Mouse (Mus musculus): ENCODE measurements around the gene Ehd4. TPM values are rescaled to one million over a fixed set of nuclear protein-coding genes. Genes with fewer than 3 reads are reported as not detected.
A peak's percentile ranks its signal among the peaks of the same experiment; 100 is the strongest.

The Ehd4 gene
- polyA plus RNA-seq, 1 experiment from 2014 or later = 62.9 TPM

DNA sequence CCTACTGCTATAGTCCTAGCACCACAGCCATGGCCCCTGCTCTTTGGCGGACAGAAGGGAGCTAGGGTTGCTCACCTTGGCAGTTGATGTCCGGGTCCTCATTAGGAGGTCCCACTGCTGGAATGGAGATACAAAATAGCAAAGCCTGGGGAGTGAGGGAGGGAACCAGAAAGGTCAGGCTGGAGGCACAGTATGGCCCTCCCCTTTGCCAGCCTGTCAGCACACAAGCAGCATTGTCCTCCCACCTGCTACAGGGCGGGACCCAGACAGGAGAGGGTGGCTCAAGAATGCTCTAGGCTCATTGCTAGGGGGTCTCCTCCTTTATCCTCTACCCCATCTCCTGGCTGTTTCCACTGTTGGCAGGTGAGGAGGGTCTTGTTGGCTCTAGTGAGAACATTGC lies 68.4 kb downstream of the Ehd4 start:
- no peak for TF ChIP-seq CTCF (IDR thresholded peaks at IDR 0.05; ENCODE audit: low read depth)
- Histone ChIP-seq H3K27me3 (ENCODE audit: insufficient read depth, low read length) (no peaks in the 10 kb centered on the region), H3K27ac (ENCODE audit: low read depth) (no peak overlapping the region), H3K9me3 (ENCODE audit: low read depth, low read length) (no peaks in the 10 kb centered on the region), H3K4me2 (no peak overlapping the region), H3K4me3 (ENCODE audit: low read depth, low read length) (no peak overlapping the region), H3K4me1 (ENCODE audit: insufficient read depth) (no peaks in the 10 kb centered on the region), H3K9ac (no peak overlapping the region), H3K36me3 (ENCODE audit: insufficient read depth) (0 out of 2 replicates have a peak, but pooled peaks cover 5% of the 10 kb centered on the region)
- DNase-seq = no peak
- WGBS = 92% methylated on average over 3 of the region's 3 CpGs
- ATAC-seq (ENCODE audit: insufficient read depth) = no peak

DNA sequence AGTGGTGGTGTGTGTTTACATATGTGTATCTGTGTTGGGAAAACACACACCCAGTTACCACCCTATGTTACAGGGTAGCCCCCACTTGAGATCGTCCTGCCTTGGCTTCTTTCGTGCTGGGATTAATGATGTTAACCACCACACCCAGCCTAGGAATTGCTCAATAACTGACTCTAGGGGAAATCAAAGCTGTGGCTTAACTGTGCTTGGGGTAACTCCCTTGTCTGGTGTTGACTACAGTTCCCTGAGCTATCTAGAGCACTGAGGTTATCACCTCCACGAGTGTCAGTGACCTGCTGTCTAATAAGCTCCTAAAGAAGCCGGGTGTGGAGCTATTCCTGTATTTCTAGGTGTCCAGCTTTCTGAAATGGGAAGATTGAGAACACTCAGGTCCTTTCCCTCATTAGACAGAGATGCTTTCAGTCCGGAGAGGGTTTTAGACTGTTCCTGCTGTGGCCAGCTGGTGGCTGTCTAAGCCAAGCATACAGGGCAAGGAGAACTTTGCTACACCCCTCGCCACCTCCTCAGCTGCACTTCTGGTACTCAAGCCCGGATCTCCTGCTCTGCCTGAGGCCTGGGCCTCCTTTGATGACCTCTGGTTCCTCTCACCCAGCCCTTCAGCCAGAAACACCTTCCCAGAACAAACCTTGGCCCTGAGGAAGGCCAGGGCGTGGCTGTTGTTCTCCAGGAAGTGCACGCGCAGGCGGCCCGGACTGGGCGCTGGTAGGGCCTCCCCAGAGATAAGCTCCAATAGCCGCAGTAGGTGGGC lies 69.6 kb downstream of the Ehd4 start:
- H3K36me3 ChIP-seq (ENCODE audit: insufficient read depth) = no peaks in the 10 kb centered on the region
- H3K4me1 ChIP-seq (ENCODE audit: insufficient read depth) = no peaks in the 10 kb centered on the region

DNA sequence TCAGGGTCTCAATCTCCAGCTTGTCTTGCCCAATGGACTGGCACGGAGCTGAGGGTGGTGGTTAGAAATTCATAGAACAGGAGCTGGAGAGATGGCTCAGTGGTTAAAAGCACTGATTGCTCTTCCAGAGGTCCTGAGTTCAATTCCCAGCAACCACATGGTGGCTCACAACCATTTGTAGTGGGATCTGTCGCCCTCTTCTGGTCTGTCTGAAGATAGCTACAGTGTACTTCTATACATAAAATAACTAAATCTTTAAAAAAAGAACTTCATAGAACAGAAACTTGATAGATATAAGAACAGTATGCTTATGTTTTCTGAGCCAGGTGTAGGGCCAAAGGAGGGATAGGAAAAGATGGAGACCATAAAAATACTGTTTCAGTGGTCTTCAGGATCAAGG lies 72.0 kb downstream of the Ehd4 start:
- 62% methylated on average over 2 of the region's 2 CpGs for WGBS
- no peak for TF ChIP-seq CTCF (IDR thresholded peaks at IDR 0.05; ENCODE audit: low read depth)

More for the DNA sequence above, 69.6 kb downstream of the Ehd4 start:
- Histone ChIP-seq H3K27ac (ENCODE audit: low read depth) (no peak overlapping the region), H3K9me3 (ENCODE audit: low read depth, low read length) (no peaks in the 10 kb centered on the region), H3K9ac (no peak overlapping the region), H3K27me3 (ENCODE audit: insufficient read depth, low read length) (no peaks in the 10 kb centered on the region), H3K4me2 (no peak overlapping the region), H3K4me3 (ENCODE audit: low read depth, low read length) (no peak overlapping the region)
- 53% methylated on average over 14 of the region's 14 CpGs for WGBS
- ATAC-seq (ENCODE audit: insufficient read depth) (peak; percentile 78), DNase-seq (peak; percentile 67)
- peak; percentile 77 for TF ChIP-seq CTCF (IDR thresholded peaks at IDR 0.05; ENCODE audit: low read depth)

DNA sequence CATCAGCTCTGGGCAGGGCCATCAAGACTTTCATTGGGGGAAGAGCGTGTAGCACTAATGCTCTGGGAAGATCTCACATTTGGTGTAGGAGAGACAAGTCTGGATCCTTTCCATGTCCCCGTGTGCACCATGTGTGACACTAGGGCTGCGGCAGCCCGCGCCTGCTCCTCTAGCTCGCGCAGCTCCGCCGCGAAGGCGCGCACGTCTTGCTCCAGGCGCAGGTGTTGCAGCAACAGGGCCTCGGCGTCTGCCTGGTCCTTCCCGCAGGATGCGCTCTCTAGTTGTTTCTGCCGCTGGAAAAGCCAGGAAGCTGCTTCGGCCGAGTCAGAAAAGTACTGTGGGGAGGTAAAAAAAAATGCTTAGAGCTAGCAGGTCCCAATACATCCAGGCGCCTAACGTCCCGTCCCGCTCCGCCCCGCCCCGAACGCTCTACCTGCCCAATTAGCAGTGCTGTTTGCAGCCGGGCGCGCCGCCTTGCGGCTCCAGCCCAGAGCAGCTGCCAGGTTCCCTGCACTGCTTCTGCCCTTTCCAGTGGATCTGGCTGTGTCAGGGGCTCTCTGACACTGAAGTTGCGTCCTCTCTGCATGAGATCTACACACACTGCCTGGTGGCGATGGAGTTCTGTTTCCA lies 78.2 kb downstream of the Ehd4 start:
- no peak overlapping the region for H3K27ac ChIP-seq (ENCODE audit: low read depth)
- ATAC-seq (ENCODE audit: insufficient read depth) = peak; percentile 81
- WGBS = 2% methylated on average over 36 of the region's 36 CpGs
- H3K4me2 ChIP-seq = peak overlapping the region; percentile 57
- no peak overlapping the region for H3K9ac ChIP-seq
- no peaks in the 10 kb centered on the region for H3K4me1 ChIP-seq (ENCODE audit: insufficient read depth)
- peak overlapping the region; percentile 27 for H3K4me3 ChIP-seq (ENCODE audit: low read depth, low read length)
- peak; percentile 74 for DNase-seq
- H3K36me3 ChIP-seq (ENCODE audit: insufficient read depth) = no peaks in the 10 kb centered on the region
- peak; percentile 78 for TF ChIP-seq CTCF (IDR thresholded peaks at IDR 0.05; ENCODE audit: low read depth)
- H3K9me3 ChIP-seq (ENCODE audit: low read depth, low read length) = no peaks in the 10 kb centered on the region
- H3K27me3 ChIP-seq (ENCODE audit: insufficient read depth, low read length) = peaks cover 23% of the 10 kb centered on the region

More for the DNA sequence above, 72.0 kb downstream of the Ehd4 start:
- no peak overlapping the region for H3K27ac ChIP-seq (ENCODE audit: low read depth)
- H3K27me3 ChIP-seq (ENCODE audit: insufficient read depth, low read length) = peaks cover 2% of the 10 kb centered on the region; the same call in 1 of the 2 replicates
- no peak overlapping the region for H3K9ac ChIP-seq
- no peak overlapping the region for H3K4me2 ChIP-seq
- no peaks in the 10 kb centered on the region for H3K36me3 ChIP-seq (ENCODE audit: insufficient read depth)
- DNase-seq (no peak), ATAC-seq (ENCODE audit: insufficient read depth) (no peak)
- H3K4me3 ChIP-seq (ENCODE audit: low read depth, low read length) = no peak overlapping the region
- no peaks in the 10 kb centered on the region for H3K4me1 ChIP-seq (ENCODE audit: insufficient read depth)
- no peaks in the 10 kb centered on the region for H3K9me3 ChIP-seq (ENCODE audit: low read depth, low read length)

DNA sequence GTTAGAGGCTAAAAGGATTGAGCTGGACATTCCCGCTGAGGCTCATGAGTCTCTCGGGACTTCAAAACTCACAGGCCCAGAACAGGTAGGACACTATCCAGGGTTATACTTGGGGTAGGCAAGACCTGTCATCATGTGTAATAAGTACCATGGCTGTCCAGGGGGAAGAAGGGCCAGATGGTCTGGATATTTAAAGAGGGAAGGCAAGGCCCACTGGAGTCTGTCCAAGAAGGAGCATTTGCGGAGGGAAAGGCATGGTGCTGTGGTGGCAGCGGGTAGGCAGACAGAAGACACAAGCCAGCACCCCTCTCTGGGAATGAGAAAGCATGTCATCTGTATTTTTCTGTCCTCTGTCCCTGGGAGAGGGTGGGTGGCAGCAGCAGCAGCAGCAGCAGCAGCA lies 80.3 kb downstream of the Ehd4 start:
- 86% methylated on average over 4 of the region's 4 CpGs for WGBS

DNA sequence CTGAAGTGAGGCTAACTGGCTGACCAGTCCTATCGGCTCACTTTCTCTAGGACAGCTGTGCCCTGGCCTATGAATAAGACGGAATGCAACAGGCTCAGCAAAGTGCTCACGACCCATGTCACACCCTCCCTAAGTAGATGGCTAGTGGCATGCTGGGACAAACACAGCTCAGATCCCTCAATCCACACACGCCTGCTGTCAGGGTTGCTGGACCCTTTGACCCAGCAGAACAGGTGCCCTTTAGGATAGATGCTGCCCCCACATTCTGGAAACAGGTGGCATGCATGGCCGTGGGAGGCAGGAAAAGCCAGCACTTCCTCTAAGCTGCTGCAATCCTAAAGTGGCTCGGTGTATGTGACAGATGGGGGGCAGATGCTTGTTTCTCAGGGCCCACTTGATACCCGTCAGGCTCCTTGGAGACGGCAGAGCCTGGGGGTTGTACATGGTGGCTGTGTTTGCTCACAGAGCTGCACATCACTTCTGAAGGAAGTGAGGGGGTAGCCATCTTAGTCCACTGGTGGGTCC lies 84.9 kb downstream of the Ehd4 start:
- no peaks in the 10 kb centered on the region for H3K9me3 ChIP-seq (ENCODE audit: low read depth, low read length)
- 50% methylated on average over 8 of the region's 8 CpGs for WGBS
- TF ChIP-seq CTCF (IDR thresholded peaks at IDR 0.05; ENCODE audit: low read depth) = no peak
- no peaks in the 10 kb centered on the region for H3K4me1 ChIP-seq (ENCODE audit: insufficient read depth)
- ATAC-seq (ENCODE audit: insufficient read depth) (no peak), DNase-seq (no peak)
- H3K27ac ChIP-seq (ENCODE audit: low read depth) = no peak overlapping the region
- no peak overlapping the region for H3K9ac ChIP-seq
- no peaks in the 10 kb centered on the region for H3K36me3 ChIP-seq (ENCODE audit: insufficient read depth)
- no peak overlapping the region for H3K4me2 ChIP-seq
- no peak overlapping the region for H3K4me3 ChIP-seq (ENCODE audit: low read depth, low read length)
- no peaks in the 10 kb centered on the region for H3K27me3 ChIP-seq (ENCODE audit: insufficient read depth, low read length)

More for the DNA sequence above, 80.3 kb downstream of the Ehd4 start:
- ATAC-seq (ENCODE audit: insufficient read depth) = no peak
- DNase-seq = no peak
- Histone ChIP-seq H3K36me3 (ENCODE audit: insufficient read depth) (no peaks in the 10 kb centered on the region), H3K27ac (ENCODE audit: low read depth) (no peak overlapping the region), H3K4me3 (ENCODE audit: low read depth, low read length) (no peak overlapping the region), H3K27me3 (ENCODE audit: insufficient read depth, low read length) (peaks cover 23% of the 10 kb centered on the region), H3K9ac (no peak overlapping the region), H3K9me3 (ENCODE audit: low read depth, low read length) (no peaks in the 10 kb centered on the region), H3K4me1 (ENCODE audit: insufficient read depth) (no peaks in the 10 kb centered on the region), H3K4me2 (no peak overlapping the region)
- TF ChIP-seq CTCF (IDR thresholded peaks at IDR 0.05; ENCODE audit: low read depth) = no peak
